Mouse (Mus musculus) layer of hippocampus, postnatal 10 days (tissue): ENCODE data around the gene Kifap3. TPM values are rescaled to one million over a fixed set of nuclear protein-coding genes. Genes with fewer than 3 reads are reported as not detected.
"Not testable (repeated sequence)": the region's sequence is repeated elsewhere in the genome, so short reads cannot be mapped to it uniquely, and the experiment has no call there.

Experiments
- DNase-seq, 2 experiments: peaks; one replicate each; pipeline ENCODE4 v3.0.0; 2021; ENCODE audit warnings: low spot score in 2 of 2
- long read RNA-seq: library from polyadenylated mRNA; stranded (forward); transcript quantifications from one replicate; pipeline ENCODE4 v2.0.0, GENCODE M21; 2023
- total RNA-seq, 2 experiments: library from RNA; stranded (reverse); gene quantifications; 2 replicates each; pipeline ENCODE4 v1.2.3; 2021

The Kifap3 gene
- total RNA-seq: 100 to 1,000 TPM; 203 to 208 TPM
- long read RNA-seq, full-length matches to known transcripts: 101 of 282 reads
- long read RNA-seq, partial matches to known transcripts: 179 of 282 reads
- long read RNA-seq, other reads (novel, unspliced or antisense): 2 of 282 reads

DNA sequence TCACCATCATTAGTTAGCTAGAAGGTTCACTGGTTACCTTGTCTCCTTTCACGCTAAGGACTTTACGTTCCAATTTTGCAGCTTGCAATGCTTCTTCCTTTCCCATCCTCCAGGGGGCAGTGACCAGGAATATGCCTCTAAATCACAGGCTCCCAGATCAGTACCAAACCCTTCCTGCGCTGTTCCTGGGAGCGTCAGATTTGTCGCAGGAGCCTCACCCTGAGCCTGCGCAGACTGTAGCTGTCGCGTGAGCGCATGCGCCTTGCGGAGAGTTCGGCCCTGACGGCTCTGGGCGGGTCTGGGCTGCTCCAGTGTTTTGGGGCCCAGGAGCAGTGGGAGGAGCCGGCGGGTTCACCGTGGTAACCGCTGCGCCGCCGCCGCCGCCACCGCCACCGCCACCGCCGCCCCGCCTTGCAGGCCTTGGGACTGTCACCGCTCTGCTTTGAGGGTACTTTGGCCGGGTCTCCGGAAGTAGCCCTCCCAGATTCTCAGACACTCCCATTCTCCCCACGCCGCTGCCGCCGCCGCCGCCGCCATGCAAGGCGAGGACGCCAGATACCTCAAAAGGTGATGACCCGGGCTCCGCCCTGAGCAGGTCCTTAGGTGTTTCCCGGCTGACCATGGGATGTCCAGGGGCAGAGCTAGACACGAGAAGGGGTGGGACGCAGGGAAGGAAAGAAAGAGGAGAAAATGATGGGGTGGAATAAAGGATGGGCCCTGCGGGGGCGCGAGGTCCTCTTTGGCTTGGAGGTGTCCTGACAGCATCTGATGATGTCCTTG is at the start of gene Kifap3:
Gene Kifap3 (plus strand): TSS at position 248 of the 780 bp plus-strand sequence.
- DNase-seq: peak; percentile 95 to 98

- DNase-seq: not testable (repeated sequence)
These were observed 48.2 kb upstream of the Kifap3 start for GRCm38 (mm10) chr1:163731166-163731565.

DNA sequence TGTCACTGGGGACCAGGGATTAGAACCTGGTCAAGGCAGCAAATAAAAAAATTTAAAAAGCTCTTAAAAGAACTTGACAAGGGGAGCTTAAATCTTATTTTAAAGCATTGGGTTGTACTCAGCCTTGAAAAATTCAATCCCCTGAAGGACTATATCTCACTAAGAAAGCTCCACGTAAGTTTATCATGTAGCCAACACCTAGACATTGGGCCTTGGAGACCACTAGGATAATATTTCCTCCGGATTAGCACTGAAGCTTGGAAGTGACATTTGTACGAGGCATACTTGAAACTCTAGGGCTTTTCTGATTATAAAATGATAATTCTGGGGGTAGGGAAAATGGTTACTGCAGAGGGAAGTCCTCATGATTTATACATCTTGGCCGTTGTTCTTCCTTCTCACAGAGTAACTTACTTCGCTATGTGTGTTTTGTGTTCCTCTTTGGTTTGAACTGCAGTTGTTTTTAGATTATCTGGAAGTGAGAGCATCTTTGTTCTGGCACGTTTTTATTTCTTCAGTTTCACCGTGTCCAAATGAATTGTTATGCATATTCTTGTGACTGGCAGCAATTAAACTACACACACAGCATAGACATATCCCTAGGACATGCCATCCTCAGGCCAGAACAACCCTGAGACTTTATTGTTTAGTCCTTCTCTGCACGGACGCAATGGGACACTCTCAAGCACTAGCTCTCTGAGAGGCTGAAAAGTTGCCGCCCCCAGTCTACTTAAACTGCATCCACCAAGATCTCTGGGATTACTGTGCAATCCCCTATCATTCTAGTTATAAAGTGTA is 42.7 kb upstream of the Kifap3 start:
- DNase-seq: no peak

GRCm38 (mm10) chr1:163737239-163737533 is 42.2 kb upstream of the Kifap3 start:
- DNase-seq: no peak

DNA sequence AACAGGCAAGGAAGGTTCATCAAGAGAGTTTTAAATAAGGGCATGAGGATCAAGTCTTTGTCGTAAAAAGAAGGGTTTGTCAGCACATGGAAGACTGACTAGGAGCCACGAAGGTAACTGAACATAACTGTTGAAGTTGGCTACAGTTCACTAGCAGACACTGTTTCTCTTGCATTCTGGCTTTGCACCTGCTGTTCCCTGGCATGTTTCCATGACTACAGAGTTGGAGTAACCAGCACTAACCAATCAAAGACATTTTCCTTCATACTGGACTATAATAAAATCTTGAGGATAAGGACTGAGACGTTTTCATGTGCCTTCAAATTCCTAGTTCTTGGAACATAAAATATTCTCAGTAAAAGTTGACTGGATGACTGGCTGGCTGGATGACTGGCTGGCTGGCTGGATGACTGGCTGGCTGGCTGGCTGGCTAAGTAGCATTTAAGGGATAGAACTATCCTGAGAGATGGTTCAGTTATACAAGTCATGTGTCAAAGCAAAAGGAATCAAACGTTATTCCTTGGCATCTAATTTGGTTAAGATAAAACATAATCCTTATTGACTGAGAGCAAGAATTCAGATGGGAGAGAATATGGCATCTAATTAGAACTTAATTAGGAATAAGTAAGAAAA is 27.9 kb upstream of the Kifap3 start:
- DNase-seq: peak; percentile 5 to 16

DNA sequence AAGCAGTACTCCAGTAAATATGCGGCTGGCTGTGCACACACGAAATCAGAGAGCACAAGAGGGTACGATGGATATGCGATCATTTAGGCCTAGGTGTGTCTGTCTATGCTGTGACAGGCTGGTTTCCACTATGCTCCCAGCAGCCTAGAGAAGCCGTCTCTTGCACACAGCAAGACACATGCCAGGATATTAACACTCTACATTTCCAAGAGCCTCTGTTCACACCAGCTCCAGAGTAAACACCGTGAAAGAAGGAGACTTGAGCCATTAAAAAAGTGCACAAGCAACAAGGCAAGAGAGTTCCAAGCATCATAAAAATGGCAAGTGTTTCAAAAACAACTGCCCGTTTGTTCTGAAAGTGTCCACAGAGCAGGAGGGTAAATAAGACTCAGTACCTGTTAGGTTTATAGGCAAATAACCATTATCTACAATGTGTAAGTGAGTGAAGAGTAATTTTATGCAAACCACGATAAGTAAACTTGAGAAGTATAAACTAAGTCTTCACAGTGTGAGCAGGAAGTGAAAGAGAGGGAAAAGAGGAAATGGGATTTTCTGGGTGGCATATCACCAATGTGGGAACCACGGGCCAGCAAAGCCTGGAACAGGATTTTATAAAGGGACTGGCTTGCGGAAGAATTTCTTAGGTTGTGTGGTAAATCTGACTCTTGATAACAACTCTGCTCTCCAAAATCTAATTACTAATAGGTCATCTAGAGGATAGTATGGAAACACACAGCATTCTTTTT is 21.7 kb upstream of the Kifap3 start:
- DNase-seq: no peak

GRCm38 (mm10) chr1:163783577-163783976 is 4.2 kb downstream of the Kifap3 start:
- not testable (repeated sequence) for DNase-seq

DNA sequence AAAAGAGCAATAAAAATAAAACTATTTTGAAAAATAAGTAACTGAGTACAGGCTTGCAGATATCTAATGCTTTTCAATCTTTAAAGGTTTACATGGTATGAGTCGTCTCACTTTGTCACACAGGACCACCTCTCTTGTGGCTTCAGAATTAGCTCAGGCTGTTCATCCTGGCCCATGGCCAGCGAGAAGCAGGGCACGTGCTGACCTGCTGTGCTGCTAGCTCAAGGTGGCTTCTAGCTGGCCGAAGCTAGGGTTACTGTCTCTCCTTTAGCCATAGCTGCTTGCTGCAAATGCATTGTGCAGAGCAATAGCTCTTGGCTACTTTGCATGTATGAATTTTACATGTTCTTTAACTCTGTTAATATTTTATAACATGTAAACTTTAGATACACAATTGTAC is 42.0 kb downstream of the Kifap3 start:
- DNase-seq: no peak

DNA sequence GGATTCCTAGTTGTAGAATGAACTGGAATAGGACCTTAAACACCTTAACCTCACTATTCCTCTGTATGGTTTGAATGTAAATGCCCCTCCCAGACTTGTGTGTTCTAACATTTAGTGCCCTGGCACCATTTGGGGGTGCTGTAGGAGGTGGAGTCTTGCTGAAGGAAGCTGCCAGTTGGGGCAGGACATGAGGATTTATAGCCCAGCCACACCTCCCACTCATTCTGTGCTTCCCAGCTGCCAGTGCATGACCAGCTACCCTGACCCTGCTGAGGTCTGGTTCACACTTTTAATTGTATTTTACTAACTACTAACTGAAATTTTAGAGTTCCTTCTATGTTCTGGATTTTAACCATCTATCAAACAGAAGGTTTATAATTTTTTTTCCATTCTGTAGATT is 50.1 kb downstream of the Kifap3 start:
- no peak for DNase-seq

DNA sequence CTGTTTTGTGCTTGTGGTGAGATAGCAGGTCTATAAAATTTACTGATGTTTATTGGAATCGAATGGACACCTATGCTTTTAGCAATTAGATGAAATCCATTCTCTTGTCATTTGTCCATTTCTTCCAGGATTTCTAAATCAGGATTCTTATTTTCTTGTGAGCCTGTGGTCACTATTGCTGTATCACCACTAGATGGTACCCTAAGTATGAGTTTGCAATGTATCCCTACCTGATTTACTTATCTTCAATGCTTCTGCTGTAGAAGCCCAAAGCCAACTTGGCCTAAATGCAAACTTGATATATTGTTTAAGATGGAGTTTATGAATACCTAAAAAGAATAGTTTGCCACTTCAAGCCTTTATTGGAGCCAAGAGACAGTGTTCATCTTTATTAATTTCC is 54.7 kb downstream of the Kifap3 start:
- no peak for DNase-seq

DNA sequence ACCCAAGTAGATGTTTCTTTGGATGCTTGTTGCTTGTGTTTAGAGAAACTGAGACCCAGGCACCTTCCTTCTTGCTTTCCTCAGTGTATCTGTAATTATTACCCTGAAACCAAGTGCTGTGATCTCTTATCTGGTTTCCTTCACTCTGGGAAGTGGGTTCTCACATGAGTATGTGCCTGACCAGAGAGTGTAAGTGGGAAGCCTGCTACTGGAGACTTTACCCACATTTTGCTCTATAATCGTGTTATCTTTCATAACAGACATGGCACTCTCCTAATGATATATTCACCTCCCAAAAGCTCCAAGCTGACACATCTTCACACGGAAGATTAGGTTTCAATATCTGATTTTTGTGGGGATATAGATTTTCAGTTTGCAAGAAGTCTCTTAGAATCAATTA is 55.7 kb downstream of the Kifap3 start:
- DNase-seq: no peak

GRCm38 (mm10) chr1:163838482-163838881 is 59.1 kb downstream of the Kifap3 start:
- not testable (repeated sequence) for DNase-seq

- DNase-seq: no peak
These were observed 61.2 kb downstream of the Kifap3 start for GRCm38 (mm10) chr1:163840555-163840954.

DNA sequence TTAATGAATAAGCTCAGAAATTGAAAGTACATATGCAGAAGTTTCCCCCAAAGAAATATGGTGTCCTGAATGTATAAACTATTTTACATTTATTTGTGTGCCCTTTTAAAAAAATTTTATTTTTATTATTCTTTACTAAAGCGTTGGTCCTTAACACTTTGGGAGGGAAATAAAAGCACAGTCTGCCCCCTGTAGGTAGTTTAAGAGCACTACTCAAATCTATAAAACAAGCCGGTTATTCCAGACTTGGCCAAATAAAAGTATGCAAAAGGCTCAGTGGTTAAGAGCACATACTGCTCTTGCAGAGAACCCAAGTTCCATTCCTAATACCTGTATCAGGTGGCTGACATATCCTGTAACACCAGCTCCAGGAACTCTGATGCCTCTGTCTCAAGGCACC is 62.9 kb downstream of the Kifap3 start:
- DNase-seq: no peak

GRCm38 (mm10) chr1:163843899-163844298 is 64.5 kb downstream of the Kifap3 start:
- no peak for DNase-seq

DNA sequence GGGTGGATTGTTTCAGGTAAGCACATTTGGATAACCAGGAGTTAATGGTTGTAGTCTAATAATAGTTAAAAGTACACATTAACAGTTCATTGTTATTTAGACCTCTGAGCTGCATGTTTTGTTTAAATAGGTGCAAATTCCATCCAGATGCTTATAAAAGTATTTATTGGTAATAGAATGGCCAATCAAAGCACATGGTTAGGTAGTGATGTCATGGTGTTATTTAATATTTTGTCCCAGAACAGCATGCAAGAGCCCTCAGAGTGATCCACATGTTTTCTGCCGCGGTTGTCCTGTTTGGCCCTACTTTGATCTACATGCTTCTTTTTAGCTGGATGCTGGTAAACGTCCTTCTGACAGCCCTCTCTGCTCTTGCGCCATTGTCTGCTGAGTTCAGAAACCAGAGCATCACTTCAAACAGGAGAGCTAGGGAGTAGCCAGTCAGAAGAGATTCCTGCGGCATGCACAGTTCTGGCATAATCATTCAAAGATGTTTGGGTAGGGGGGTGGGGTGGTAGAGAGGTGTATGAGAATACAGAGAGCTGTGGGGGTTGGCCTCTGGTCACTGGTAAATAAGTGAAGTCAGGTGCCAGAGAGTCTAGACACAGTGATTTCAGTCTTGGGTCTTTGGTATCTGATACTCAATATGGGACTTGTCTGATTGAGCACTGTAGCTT is 73.6 kb downstream of the Kifap3 start:
- no peak for DNase-seq

DNA sequence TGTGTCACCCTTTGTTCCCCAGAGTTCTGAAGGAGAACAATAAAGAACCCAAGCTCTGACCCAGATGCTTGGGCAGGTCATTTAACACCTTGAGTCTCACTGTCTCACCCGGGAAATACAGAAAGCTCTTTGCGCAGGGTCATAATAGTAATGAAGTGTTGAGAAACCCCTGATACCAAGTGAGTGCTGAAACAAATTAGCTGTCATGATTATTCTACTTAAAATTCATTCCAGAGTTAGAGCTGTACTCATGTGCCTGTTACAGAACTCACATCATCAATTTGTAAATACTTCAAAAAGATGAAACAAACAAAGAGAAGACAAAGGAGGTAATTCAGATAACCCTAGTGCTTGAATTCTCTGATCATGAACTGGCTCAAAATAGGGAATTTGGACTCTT is 79.0 kb downstream of the Kifap3 start:
- DNase-seq: no peak

GRCm38 (mm10) chr1:163861538-163861937 is 82.2 kb downstream of the Kifap3 start:
- no peak for DNase-seq

GRCm38 (mm10) chr1:163873158-163873557 is 93.8 kb downstream of the Kifap3 start:
- no peak for DNase-seq

GRCm38 (mm10) chr1:163889629-163890028 is 110.2 kb downstream of the Kifap3 start:
- no peak for DNase-seq

GRCm38 (mm10) chr1:163893294-163893693 is 113.9 kb downstream of the Kifap3 start:
- DNase-seq: no peak
